ENCODE assay signal across 8 mouse cellular contexts in the genomic region with DNA sequence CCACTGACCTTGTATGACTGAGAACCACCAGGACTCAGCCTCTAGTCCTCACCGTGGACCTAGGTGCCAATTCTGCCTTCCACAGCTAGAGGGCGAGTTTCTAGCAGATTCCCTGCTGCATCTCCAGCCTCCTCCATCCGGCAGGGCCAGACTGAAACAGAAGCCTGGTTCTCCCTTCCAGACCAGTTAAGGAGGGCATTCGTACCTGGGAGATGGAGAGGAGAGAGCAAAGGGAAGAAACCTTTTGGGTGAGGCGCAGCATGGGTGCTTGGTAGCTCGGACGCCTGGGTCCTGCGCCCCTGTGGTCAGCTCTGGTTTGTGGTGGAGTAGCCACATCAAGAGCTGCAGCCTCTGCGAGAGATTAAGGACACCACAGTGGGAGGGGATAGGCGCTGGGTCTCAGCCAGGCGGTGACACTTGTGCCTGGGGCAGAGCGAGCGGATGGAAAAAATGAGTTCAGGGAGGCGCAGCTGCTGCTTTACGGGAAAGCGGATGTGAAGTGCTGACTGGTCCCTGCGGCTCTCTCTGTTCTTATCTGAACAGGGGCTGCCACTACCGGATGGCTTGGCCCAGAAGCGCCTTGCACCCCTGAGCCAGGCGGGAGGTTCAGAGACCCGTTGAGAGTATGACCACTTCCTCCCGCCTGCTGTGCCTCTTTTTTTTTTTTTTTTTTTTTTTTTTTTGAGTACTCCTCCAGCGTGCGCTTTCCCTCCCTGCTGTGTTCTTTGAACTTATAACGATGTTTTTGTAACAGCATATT. TPM values are rescaled to one million over a fixed set of nuclear protein-coding genes. Genes with fewer than 3 reads are reported as not detected.
DNase-seq lines count a peak whose midpoint lies in the region; ATAC-seq and TF ChIP-seq lines count a peak whose summit lies in the region.

No protein-coding gene starts in this region.

- peak; percentile 34 for DNase-seq in A20 (ENCODE audit: low read depth, low spot score)
- peak; percentile 93 for DNase-seq in heart, embryonic 10.5 days (ENCODE audit: low spot score)
- peak; percentile 78 for DNase-seq in limb, embryonic 14.5 days (ENCODE audit: low spot score)
- peak; percentile 68 to 76 for DNase-seq in spleen, adult 2 months (ENCODE audit: low read depth in 1 of 2, low spot score in 2 of 2)

- peak overlapping the region; percentile 28 for H3K9ac ChIP-seq in kidney, embryonic 14.5 days (ENCODE audit: low read depth, low read length)
- peak overlapping the region; percentile 52 for H3K9ac ChIP-seq in limb, embryonic 14.5 days (ENCODE audit: low read depth, low read length, severe bottlenecking)
- peak overlapping the region; percentile 66 for H3K9ac ChIP-seq in midbrain, embryonic 16.5 days (ENCODE audit: low read depth, low read length)

- no peaks in the 10 kb centered on the region for H3K36me3 ChIP-seq in heart, embryonic 10.5 days
- H3K36me3 ChIP-seq in kidney, embryonic 14.5 days (ENCODE audit: control insufficient read depth, insufficient read depth, low read length): no peaks in the 10 kb centered on the region
- H3K36me3 ChIP-seq in limb, embryonic 14.5 days (ENCODE audit: control insufficient read depth, insufficient read depth, low read length): no peaks in the 10 kb centered on the region
- H3K36me3 ChIP-seq in midbrain, embryonic 16.5 days (ENCODE audit: control insufficient read depth, insufficient read depth, low read length): no peaks in the 10 kb centered on the region
- no peaks in the 10 kb centered on the region for H3K36me3 ChIP-seq in spleen, adult 2 months (ENCODE audit: control insufficient read depth, insufficient read depth, low read length)

- peak; percentile 95 for ATAC-seq in kidney, embryonic 14.5 days (ENCODE audit: low FRiP score, low TSS enrichment)
- ATAC-seq in limb, embryonic 14.5 days (ENCODE audit: low FRiP score, low read depth): peak; percentile 89
- ATAC-seq in midbrain, embryonic 16.5 days: peak; percentile 95

- under 1% methylated on average over 25 of the region's 25 CpGs for WGBS in heart, embryonic 10.5 days
- WGBS in kidney, embryonic 14.5 days: 1% methylated on average over 24 of the region's 25 CpGs
- WGBS in limb, embryonic 14.5 days: 2% methylated on average over 24 of the region's 25 CpGs
- under 1% methylated on average over 25 of the region's 25 CpGs for WGBS in midbrain, embryonic 16.5 days
- under 1% methylated on average over 25 of the region's 25 CpGs for WGBS in spleen, adult 2 months

- no peaks in the 10 kb centered on the region for H3K4me1 ChIP-seq in bone marrow macrophage, adult 2 months (ENCODE audit: control insufficient read depth, insufficient read depth, low read length)
- H3K4me1 ChIP-seq in embryonic fibroblast, embryonic 13.5 days (ENCODE audit: control insufficient read depth, insufficient read depth, low read length): peaks cover 3% of the 10 kb centered on the region; the same call in 1 of the 2 replicates
- peaks cover 7% of the 10 kb centered on the region for H3K4me1 ChIP-seq in heart, embryonic 10.5 days
- no peaks in the 10 kb centered on the region for H3K4me1 ChIP-seq in kidney, embryonic 14.5 days (ENCODE audit: control insufficient read depth, insufficient read depth, low read length)
- H3K4me1 ChIP-seq in limb, embryonic 14.5 days (ENCODE audit: control insufficient read depth, insufficient read depth, low read length): no peaks in the 10 kb centered on the region
- 0 out of 2 replicates have a peak, but pooled peaks cover 5% of the 10 kb centered on the region for H3K4me1 ChIP-seq in midbrain, embryonic 16.5 days (ENCODE audit: control insufficient read depth, insufficient read depth, low read length)
- H3K4me1 ChIP-seq in spleen, adult 2 months (ENCODE audit: control insufficient read depth, insufficient read depth, insufficient read length): peaks cover 3% of the 10 kb centered on the region; the same call in 1 of the 2 replicates

- no peaks in the 10 kb centered on the region for H3K9me3 ChIP-seq in heart, embryonic 10.5 days
- no peaks in the 10 kb centered on the region for H3K9me3 ChIP-seq in kidney, embryonic 14.5 days (ENCODE audit: control insufficient read depth, low read length)
- H3K9me3 ChIP-seq in limb, embryonic 14.5 days (ENCODE audit: control insufficient read depth, low read length): no peaks in the 10 kb centered on the region
- no peaks in the 10 kb centered on the region for H3K9me3 ChIP-seq in midbrain, embryonic 16.5 days (replicated peaks; ENCODE audit: control insufficient read depth, low read length, poor library complexity, severe bottlenecking)

- no peak for TF ChIP-seq POLR2A in bone marrow macrophage, adult 2 months (IDR thresholded peaks at IDR 0.05; ENCODE audit: borderline replicate concordance, low read depth, low read length)
- no peak for TF ChIP-seq POLR2A in embryonic fibroblast, embryonic 13.5 days (IDR thresholded peaks at IDR 0.05; ENCODE audit: low read depth, low read length)
- peak; percentile 18; the same call in 1 of the 2 replicates for TF ChIP-seq POLR2A in limb, embryonic 14.5 days (IDR thresholded peaks at IDR 0.05; ENCODE audit: borderline replicate concordance, extremely low read depth, insufficient read depth, insufficient read length)
- no peak; the same call in 1 of the 2 replicates for TF ChIP-seq POLR2A in spleen, adult 2 months (IDR thresholded peaks at IDR 0.05; ENCODE audit: low read depth, low read length)

- peak; percentile 65 for TF ChIP-seq CTCF in bone marrow macrophage, adult 2 months (IDR thresholded peaks at IDR 0.05; ENCODE audit: low read depth, low read length)
- TF ChIP-seq CTCF in embryonic fibroblast, embryonic 13.5 days (IDR thresholded peaks at IDR 0.05; ENCODE audit: borderline replicate concordance, insufficient read depth, low read length): peak; percentile 91
- TF ChIP-seq CTCF in spleen, adult 2 months (IDR thresholded peaks at IDR 0.05; ENCODE audit: extremely low read depth, insufficient read depth, insufficient read length, insufficient replicate concordance): peak; percentile 82; the same call in 1 of the 2 replicates

- H3K4me2 ChIP-seq in kidney, embryonic 14.5 days (replicated peaks; ENCODE audit: low read depth, low read length): peak overlapping the region; percentile 70
- H3K4me2 ChIP-seq in limb, embryonic 14.5 days (replicated peaks; ENCODE audit: low read depth, low read length, severe bottlenecking): peak overlapping the region; percentile 71
- peak overlapping the region; percentile 66 for H3K4me2 ChIP-seq in midbrain, embryonic 16.5 days (ENCODE audit: low read length)

- H3K27ac ChIP-seq in bone marrow macrophage, adult 2 months (ENCODE audit: insufficient read depth, low read depth, low read length): no peak overlapping the region
- no peak overlapping the region for H3K27ac ChIP-seq in embryonic fibroblast, embryonic 13.5 days (ENCODE audit: insufficient read depth, low read length)
- H3K27ac ChIP-seq in heart, embryonic 10.5 days: peak overlapping the region; percentile 87
- H3K27ac ChIP-seq in kidney, embryonic 14.5 days (ENCODE audit: low read depth, low read length): peak overlapping the region; percentile 74; the same call in 1 of the 2 replicates
- H3K27ac ChIP-seq in limb, embryonic 14.5 days (replicated peaks; ENCODE audit: low read depth, low read length): peak overlapping the region; percentile 82
- peak overlapping the region; percentile 48 for H3K27ac ChIP-seq in midbrain, embryonic 16.5 days (ENCODE audit: low read length)
- H3K27ac ChIP-seq in spleen, adult 2 months (ENCODE audit: insufficient read depth, low read length): peak overlapping the region; percentile 63

- H3K27me3 ChIP-seq in heart, embryonic 10.5 days (ENCODE audit: insufficient read depth, poor library complexity, severe bottlenecking): peaks cover 9% of the 10 kb centered on the region
- H3K27me3 ChIP-seq in kidney, embryonic 14.5 days (ENCODE audit: control insufficient read depth, insufficient read depth, low read length): no peaks in the 10 kb centered on the region
- H3K27me3 ChIP-seq in limb, embryonic 14.5 days (ENCODE audit: control insufficient read depth, insufficient read depth, low read length): no peaks in the 10 kb centered on the region
- H3K27me3 ChIP-seq in midbrain, embryonic 16.5 days (ENCODE audit: control insufficient read depth, insufficient read depth, low read depth, low read length): no peaks in the 10 kb centered on the region
- no peaks in the 10 kb centered on the region for H3K27me3 ChIP-seq in spleen, adult 2 months (ENCODE audit: control insufficient read depth, insufficient read depth, low read length)

- H3K4me3 ChIP-seq in bone marrow macrophage, adult 2 months (ENCODE audit: insufficient read depth, low read length): peak overlapping the region; percentile 54
- peak overlapping the region; percentile 23 for H3K4me3 ChIP-seq in embryonic fibroblast, embryonic 13.5 days (ENCODE audit: insufficient read depth, low read length)
- H3K4me3 ChIP-seq in heart, embryonic 10.5 days: peak overlapping the region; percentile 57
- peak overlapping the region; percentile 42 for H3K4me3 ChIP-seq in kidney, embryonic 14.5 days (ENCODE audit: low read length)
- peak overlapping the region; percentile 36 for H3K4me3 ChIP-seq in limb, embryonic 14.5 days (replicated peaks; ENCODE audit: low read length)
- H3K4me3 ChIP-seq in midbrain, embryonic 16.5 days (ENCODE audit: low read depth, low read length): peak overlapping the region; percentile 46
- H3K4me3 ChIP-seq in spleen, adult 2 months (ENCODE audit: extremely low read depth, insufficient read depth, insufficient read length): peak overlapping the region; percentile 55

RNA-seq across cellular contexts. Expression of a gene that starts 14.9 kb away (rescaled TPM):
- not detected in 2 replicates for polyA plus RNA-seq in bone marrow macrophage, adult 2 months (2012; ENCODE audit: insufficient read depth, insufficient read length, missing spikeins)
- not detected in 2 replicates for polyA plus RNA-seq in embryonic fibroblast, embryonic 13.5 days (2011; ENCODE audit: insufficient read length, low read depth, missing spikeins)
- polyA plus RNA-seq in heart, embryonic 10.5 days (2016; fragmentation: Nextera tagmentation; extraction: Ambion mirVana): not detected in 2 replicates
- polyA plus RNA-seq in kidney, embryonic 14.5 days (2014; fragmentation: Nextera tagmentation; extraction: Ambion mirVana): not detected in 2 replicates
- polyA plus RNA-seq in limb, embryonic 14.5 days (2012; rRNA removed): 0.04 TPM in 1 of 2 replicates, not detected in the other
- not detected in 2 replicates for polyA plus RNA-seq in limb, embryonic 14.5 days (2014; fragmentation: Nextera tagmentation; extraction: Ambion mirVana)
- not detected in 2 replicates for polyA plus RNA-seq in midbrain, embryonic 16.5 days (2015; fragmentation: Nextera tagmentation; extraction: Ambion mirVana)
- polyA plus RNA-seq in spleen, adult 2 months (2012; rRNA removed): not detected in 2 replicates

RNA-seq across cellular contexts. Expression of a gene that starts 17.2 kb away (rescaled TPM):
- not detected in 2 replicates for polyA plus RNA-seq in bone marrow macrophage, adult 2 months (2012; ENCODE audit: insufficient read depth, insufficient read length, missing spikeins)
- polyA plus RNA-seq in embryonic fibroblast, embryonic 13.5 days (2011; ENCODE audit: insufficient read length, low read depth, missing spikeins): not detected in 2 replicates
- polyA plus RNA-seq in heart, embryonic 10.5 days (2016; fragmentation: Nextera tagmentation; extraction: Ambion mirVana): not detected in 2 replicates
- polyA plus RNA-seq in kidney, embryonic 14.5 days (2014; fragmentation: Nextera tagmentation; extraction: Ambion mirVana): not detected in 2 replicates
- 0.09 and 0.31 TPM in 2 replicates for polyA plus RNA-seq in limb, embryonic 14.5 days (2012; rRNA removed)
- 0.50 TPM in 1 of 2 replicates, not detected in the other for polyA plus RNA-seq in limb, embryonic 14.5 days (2014; fragmentation: Nextera tagmentation; extraction: Ambion mirVana)
- polyA plus RNA-seq in midbrain, embryonic 16.5 days (2015; fragmentation: Nextera tagmentation; extraction: Ambion mirVana): not detected in 2 replicates
- 2.4 and 3.4 TPM in 2 replicates for polyA plus RNA-seq in spleen, adult 2 months (2012; rRNA removed)

RNA-seq across cellular contexts. Expression of a gene that starts 44.9 kb away (rescaled TPM):
- 0.08 and 0.13 TPM in 2 replicates for polyA plus RNA-seq in bone marrow macrophage, adult 2 months (2012; ENCODE audit: insufficient read depth, insufficient read length, missing spikeins)
- polyA plus RNA-seq in embryonic fibroblast, embryonic 13.5 days (2011; ENCODE audit: insufficient read length, low read depth, missing spikeins): 0.07 TPM in 1 of 2 replicates, not detected in the other
- polyA plus RNA-seq in heart, embryonic 10.5 days (2016; fragmentation: Nextera tagmentation; extraction: Ambion mirVana): not detected in 2 replicates
- polyA plus RNA-seq in kidney, embryonic 14.5 days (2014; fragmentation: Nextera tagmentation; extraction: Ambion mirVana): not detected in 2 replicates
- polyA plus RNA-seq in limb, embryonic 14.5 days (2012; rRNA removed): under 0.01 TPM in 1 of 2 replicates, not detected in the other
- polyA plus RNA-seq in limb, embryonic 14.5 days (2014; fragmentation: Nextera tagmentation; extraction: Ambion mirVana): not detected in 2 replicates
- polyA plus RNA-seq in midbrain, embryonic 16.5 days (2015; fragmentation: Nextera tagmentation; extraction: Ambion mirVana): not detected in 2 replicates
- polyA plus RNA-seq in spleen, adult 2 months (2012; rRNA removed): 0.04 and 0.05 TPM in 2 replicates

Comparison
In these comparisons a context has a peak if more than half of its experiments do, and no peak if none do; other contexts are left out.
1. DNase-seq: peak in every context shown above with its lines; median percentile 93 in heart, embryonic 10.5 days; 78 in limb, embryonic 14.5 days; 72 in spleen, adult 2 months; 34 in A20.
2. H3K27ac ChIP-seq: peak in heart, embryonic 10.5 days (single experiment), kidney, embryonic 14.5 days (single experiment), limb, embryonic 14.5 days (single experiment), midbrain, embryonic 16.5 days (single experiment) and spleen, adult 2 months (single experiment); none in bone marrow macrophage, adult 2 months (single experiment) and embryonic fibroblast, embryonic 13.5 days (single experiment).
3. Peak in every context shown above with its lines, with median percentiles within 50 percentile points of each other: H3K4me3 ChIP-seq, CTCF ChIP-seq, ATAC-seq, H3K4me2 ChIP-seq and H3K9ac ChIP-seq.